Mouse (Mus musculus) heart, embryonic 13.5 days (tissue): Measurements from ENCODE around the gene Retreg3. TPM values are rescaled to one million over a fixed set of nuclear protein-coding genes. Genes with fewer than 3 reads are reported as not detected.

Experiments used
- microRNA-seq: library from miRNA; unstranded; fragments of <30 nt; microRNA quantifications from one replicate; pipeline ENCODE4, GENCODE M21; 2016
- polyA plus RNA-seq: library from polyadenylated mRNA; unstranded; fragments of >200 nt; fragmentation: Nextera tagmentation; extraction: Ambion mirVana; gene quantifications from 2 replicates; pipeline ENCODE4 v1.2.1, GENCODE M21; 2015

Gene Retreg3
- polyA plus RNA-seq, 1 experiment from 2014 or later: 12.0 TPM

Small RNAs within 50 kb of the gene (microRNA-seq; reads per million reads assigned to microRNA genes)
- not detected for gene Gm27626

Other genes with a start within 250 kb of the Retreg3 start
- gene Stat3, start 180.4 kb downstream of the Retreg3 start, polyA plus RNA-seq: 41.8 and 42.9 TPM in 2 replicates
- gene Cavin1, start 149.0 kb downstream of the Retreg3 start, polyA plus RNA-seq: 348 and 370 TPM in 2 replicates
- 54.9 and 58.1 TPM in 2 replicates for gene Atp6v0a1, start 110.4 kb downstream of the Retreg3 start, polyA plus RNA-seq
- 13.5 and 13.7 TPM in 2 replicates for gene Naglu, start 49.9 kb downstream of the Retreg3 start, polyA plus RNA-seq
- 0.14 and 0.17 TPM in 2 replicates for gene Hsd17b1, start 41.5 kb downstream of the Retreg3 start, polyA plus RNA-seq
- gene Coasy, start 37.3 kb downstream of the Retreg3 start, polyA plus RNA-seq: 26.8 and 28.4 TPM in 2 replicates
- 36.3 and 41.6 TPM in 2 replicates for gene Mlx, start 32.6 kb downstream of the Retreg3 start, polyA plus RNA-seq
- gene Psmc3ip, start 24.5 kb downstream of the Retreg3 start, polyA plus RNA-seq: 21.4 and 26.6 TPM in 2 replicates
- 77.2 and 83.0 TPM in 2 replicates for gene Tubg1, start within 50 bp of the Retreg3 start, polyA plus RNA-seq
- gene Tubg2, start 36.0 kb upstream of the Retreg3 start, polyA plus RNA-seq: 3.1 and 4.3 TPM in 2 replicates
- 0.52 and 0.55 TPM in 2 replicates for gene Cntnap1, start 50.6 kb upstream of the Retreg3 start, polyA plus RNA-seq
- 7.6 and 8.5 TPM in 2 replicates for gene Plekhh3, start 51.5 kb upstream of the Retreg3 start, polyA plus RNA-seq
- gene Ccr10, start 55.5 kb upstream of the Retreg3 start, polyA plus RNA-seq: 0.19 and 0.33 TPM in 2 replicates
- gene Ezh1, start 106.6 kb upstream of the Retreg3 start, polyA plus RNA-seq: 11.6 and 11.7 TPM in 2 replicates
- gene Ramp2, start 126.1 kb upstream of the Retreg3 start, polyA plus RNA-seq: 210 and 234 TPM in 2 replicates
- gene Vps25, start 133.8 kb upstream of the Retreg3 start, polyA plus RNA-seq: 98.8 and 111 TPM in 2 replicates
- gene Wnk4, start 140.7 kb upstream of the Retreg3 start, polyA plus RNA-seq: 7.6 and 8.0 TPM in 2 replicates
- 0.48 and 0.65 TPM in 2 replicates for gene Cntd1, start 159.1 kb upstream of the Retreg3 start, polyA plus RNA-seq
- 165 and 171 TPM in 2 replicates for gene Coa3, start 159.2 kb upstream of the Retreg3 start, polyA plus RNA-seq
- 128 and 130 TPM in 2 replicates for gene Becn1, start 182.4 kb upstream of the Retreg3 start, polyA plus RNA-seq
- 99.0 and 105 TPM in 2 replicates for gene Psme3, start 196.3 kb upstream of the Retreg3 start, polyA plus RNA-seq
- gene Aoc2, start 205.2 kb upstream of the Retreg3 start, polyA plus RNA-seq: 0.70 and 0.75 TPM in 2 replicates
- gene Aoc3, start 210.7 kb upstream of the Retreg3 start, polyA plus RNA-seq: 0.28 and 0.32 TPM in 2 replicates
- gene G6pc, start 247.7 kb upstream of the Retreg3 start, polyA plus RNA-seq: not detected in 2 replicates